Mouse (Mus musculus) heart, embryonic 13.5 days (tissue): ENCODE measurements at regions not wholly inside any gene's neighbourhood (a gene's known extent, or its start where the extent isn't known, plus 50 kb on each side); places are given as distances from the start of the nearest gene placed in this dataset.

Source experiments
- ATAC-seq: fragments of 200-750 bp; cut with Nextera tagmentation; 2 replicates; pipeline ENCODE4 v1.8.0; 2017; ENCODE audit warnings: moderate TSS enrichment; ENCODE audit not compliant: insufficient number of reproducible peaks, low FRiP score, low TSS enrichment; ENCODE audit errors: extremely low read depth
- H3K27ac ChIP-seq: fragments of 300-500 bp; sonication (generic); replicated peaks from 2 replicates; pipeline ENCODE4 v1.5.1; 2015; ENCODE audit warnings: moderate library complexity, mild to moderate bottlenecking, inconsistent platforms
- H3K27me3 ChIP-seq: fragments of 300-500 bp; sonication (generic); replicated peaks from 2 replicates; pipeline ENCODE4 v1.6.1; 2015; ENCODE audit warnings: mild to moderate bottlenecking, inconsistent platforms
- H3K36me3 ChIP-seq: fragments of 300-500 bp; sonication (generic); 2 replicates; pipeline ENCODE4 v1.6.1; 2015; ENCODE audit warnings: mild to moderate bottlenecking, inconsistent platforms
- H3K4me1 ChIP-seq: fragments of 300-500 bp; sonication (generic); 2 replicates; pipeline ENCODE4 v1.6.1; 2015; ENCODE audit warnings: inconsistent platforms
- H3K4me2 ChIP-seq: fragments of 300-500 bp; sonication (generic); 2 replicates; pipeline ENCODE4 v1.6.1; 2015; ENCODE audit warnings: inconsistent platforms, mild to moderate bottlenecking, moderate library complexity
- H3K4me3 ChIP-seq: fragments of 300-500 bp; sonication (generic); 2 replicates; pipeline ENCODE4 v1.5.1; 2015; ENCODE audit warnings: moderate library complexity, mild to moderate bottlenecking, inconsistent platforms
- H3K9ac ChIP-seq: fragments of 300-500 bp; sonication (generic); 2 replicates; pipeline ENCODE4 v1.6.1; 2015; ENCODE audit warnings: inconsistent platforms, mild to moderate bottlenecking, moderate library complexity
- H3K9me3 ChIP-seq: fragments of 300-500 bp; sonication (generic); 2 replicates; pipeline ENCODE4 v1.6.1; 2016; ENCODE audit warnings: inconsistent platforms
- WGBS: fragments of 180-500 bp; shearing (Covaris S2); methylation state at CpG from one replicate; pipeline ENCODE4 v1.1.7; 2015; ENCODE audit warnings: mixed read lengths; 5-methylcytosine and 5-hydroxymethylcytosine counted together

- no peak overlapping the region for H3K27ac ChIP-seq
- no peak overlapping the region for H3K4me3 ChIP-seq
- H3K27me3 ChIP-seq: no peaks in the 10 kb centered on the region
- H3K4me2 ChIP-seq: peak overlapping the region; percentile 58; the same call in 1 of the 2 replicates
- H3K9me3 ChIP-seq: no peaks in the 10 kb centered on the region
- no peak overlapping the region for H3K9ac ChIP-seq
- peaks cover 10% of the 10 kb centered on the region; the same call in 1 of the 2 replicates for H3K4me1 ChIP-seq
- no peak for ATAC-seq
- no peaks in the 10 kb centered on the region for H3K36me3 ChIP-seq
- WGBS: 54% methylated on average over 4 of the region's 4 CpGs
Observed at GRCm38 (mm10) chr7:68571315-68571714, 177.7 kb downstream of the Arrdc4 start.

- H3K27ac ChIP-seq: no peak overlapping the region
- H3K9ac ChIP-seq: no peak overlapping the region
- H3K4me3 ChIP-seq: no peak overlapping the region
- H3K9me3 ChIP-seq: no peaks in the 10 kb centered on the region
- H3K4me1 ChIP-seq: peaks cover 10% of the 10 kb centered on the region; the same call in 1 of the 2 replicates
- ATAC-seq: no peak
- 82% methylated on average over 9 of the region's 9 CpGs for WGBS
- no peaks in the 10 kb centered on the region for H3K27me3 ChIP-seq
- H3K4me2 ChIP-seq: no peak overlapping the region
- no peaks in the 10 kb centered on the region for H3K36me3 ChIP-seq
Observed at GRCm38 (mm10) chr7:68568127-68568510, 180.9 kb downstream of the Arrdc4 start.

- no peak overlapping the region for H3K9ac ChIP-seq
- H3K9me3 ChIP-seq: no peaks in the 10 kb centered on the region
- 80% methylated on average over 3 of the region's 3 CpGs for WGBS
- H3K4me3 ChIP-seq: no peak overlapping the region
- no peaks in the 10 kb centered on the region for H3K27me3 ChIP-seq
- no peak overlapping the region for H3K27ac ChIP-seq
- ATAC-seq: no peak
- no peak overlapping the region for H3K4me2 ChIP-seq
- peaks cover 10% of the 10 kb centered on the region; the same call in 1 of the 2 replicates for H3K4me1 ChIP-seq
- no peaks in the 10 kb centered on the region for H3K36me3 ChIP-seq
Observed at GRCm38 (mm10) chr7:68567452-68568126, 181.5 kb downstream of the Arrdc4 start.

GRCm38 (mm10) chr7:68559440-68560343, 189.3 kb downstream of the Arrdc4 start:
- Histone ChIP-seq H3K9ac (no peak overlapping the region), H3K36me3 (no peaks in the 10 kb centered on the region), H3K27me3 (no peaks in the 10 kb centered on the region), H3K4me2 (no peak overlapping the region), H3K9me3 (no peaks in the 10 kb centered on the region), H3K4me3 (no peak overlapping the region), H3K27ac (no peak overlapping the region), H3K4me1 (peaks cover 9% of the 10 kb centered on the region)
- ATAC-seq: no peak; the same call in 1 of the 2 replicates
- WGBS: 69% methylated on average over 15 of the region's 15 CpGs

- Histone ChIP-seq H3K9ac (no peak overlapping the region), H3K27ac (peak overlapping the region; percentile 90), H3K9me3 (peaks cover 2% of the 10 kb centered on the region; the same call in 1 of the 2 replicates), H3K4me2 (peak overlapping the region; percentile 38), H3K27me3 (no peaks in the 10 kb centered on the region), H3K4me3 (no peak overlapping the region), H3K4me1 (peaks cover 31% of the 10 kb centered on the region), H3K36me3 (no peaks in the 10 kb centered on the region)
- 19% methylated on average over 3 of the region's 3 CpGs for WGBS
- 0 out of 2 replicates have a peak, but pooled peaks have one; percentile 38 for ATAC-seq
Observed at GRCm38 (mm10) chr7:68550330-68550729, 198.7 kb downstream of the Arrdc4 start.

- H3K4me2 ChIP-seq: no peak overlapping the region
- ATAC-seq: no peak
- no peaks in the 10 kb centered on the region for H3K36me3 ChIP-seq
Observed at GRCm38 (mm10) chr7:68548176-68548575, 200.9 kb downstream of the Arrdc4 start.

GRCm38 (mm10) chr7:68544136-68544535, 204.9 kb downstream of the Arrdc4 start:
- Histone ChIP-seq H3K4me3 (no peak overlapping the region), H3K4me2 (no peak overlapping the region), H3K27ac (no peak overlapping the region), H3K9ac (no peak overlapping the region), H3K4me1 (peaks cover 6% of the 10 kb centered on the region), H3K27me3 (no peaks in the 10 kb centered on the region), H3K36me3 (no peaks in the 10 kb centered on the region), H3K9me3 (peaks cover 2% of the 10 kb centered on the region; the same call in 1 of the 2 replicates)
- WGBS: 80% methylated on average over 11 of the region's 11 CpGs
- no peak for ATAC-seq

More at GRCm38 (mm10) chr7:68548176-68548575, 200.9 kb downstream of the Arrdc4 start:
- no peak overlapping the region for H3K4me3 ChIP-seq
- H3K27ac ChIP-seq: no peak overlapping the region
- H3K4me1 ChIP-seq: peaks cover 31% of the 10 kb centered on the region
- no peaks in the 10 kb centered on the region for H3K27me3 ChIP-seq
- no peak overlapping the region for H3K9ac ChIP-seq
- H3K9me3 ChIP-seq: peaks cover 2% of the 10 kb centered on the region; the same call in 1 of the 2 replicates

GRCm38 (mm10) chr7:68509096-68509495, 235.5 kb downstream of the Fam169b start:
- H3K4me2 ChIP-seq: no peak overlapping the region
- WGBS: 79% methylated on average over 6 of the region's 6 CpGs
- H3K27ac ChIP-seq: no peak overlapping the region
- H3K4me1 ChIP-seq: peaks cover 5% of the 10 kb centered on the region
- H3K4me3 ChIP-seq: no peak overlapping the region
- H3K9ac ChIP-seq: no peak overlapping the region
- H3K27me3 ChIP-seq: no peaks in the 10 kb centered on the region
- peaks cover 8% of the 10 kb centered on the region; the same call in 1 of the 2 replicates for H3K9me3 ChIP-seq
- no peaks in the 10 kb centered on the region for H3K36me3 ChIP-seq
- ATAC-seq: no peak

GRCm38 (mm10) chr7:68491143-68491810, 217.6 kb downstream of the Fam169b start:
- H3K27ac ChIP-seq: no peak overlapping the region
- 66% methylated on average over 6 of the region's 6 CpGs for WGBS
- no peak for ATAC-seq

GRCm38 (mm10) chr7:68486676-68487075, 213.0 kb downstream of the Fam169b start:
- 74% methylated on average over 3 of the region's 3 CpGs for WGBS

More at GRCm38 (mm10) chr7:68491143-68491810, 217.6 kb downstream of the Fam169b start:
- H3K9ac ChIP-seq: no peak overlapping the region
- no peaks in the 10 kb centered on the region for H3K4me1 ChIP-seq
- no peaks in the 10 kb centered on the region for H3K9me3 ChIP-seq
- H3K4me2 ChIP-seq: no peak overlapping the region
- H3K36me3 ChIP-seq: no peaks in the 10 kb centered on the region
- H3K27me3 ChIP-seq: no peaks in the 10 kb centered on the region
- H3K4me3 ChIP-seq: no peak overlapping the region

GRCm38 (mm10) chr7:68482553-68482952, 208.9 kb downstream of the Fam169b start:
- Histone ChIP-seq H3K9me3 (no peaks in the 10 kb centered on the region), H3K27ac (no peak overlapping the region), H3K4me1 (0 out of 2 replicates have a peak, but pooled peaks cover 2% of the 10 kb centered on the region), H3K27me3 (peaks cover 36% of the 10 kb centered on the region), H3K4me2 (no peak overlapping the region), H3K9ac (no peak overlapping the region), H3K36me3 (no peaks in the 10 kb centered on the region), H3K4me3 (no peak overlapping the region)
- WGBS: 62% methylated on average over 10 of the region's 10 CpGs
- ATAC-seq: no peak

More at GRCm38 (mm10) chr7:68486676-68487075, 213.0 kb downstream of the Fam169b start:
- ATAC-seq: no peak
- Histone ChIP-seq H3K4me2 (no peak overlapping the region), H3K4me3 (no peak overlapping the region), H3K9ac (no peak overlapping the region), H3K27ac (no peak overlapping the region), H3K27me3 (peaks cover 14% of the 10 kb centered on the region), H3K4me1 (no peaks in the 10 kb centered on the region), H3K9me3 (no peaks in the 10 kb centered on the region), H3K36me3 (no peaks in the 10 kb centered on the region)
